Comparison of ENCODE assay signal across 9 mouse cellular contexts in the genomic region with DNA sequence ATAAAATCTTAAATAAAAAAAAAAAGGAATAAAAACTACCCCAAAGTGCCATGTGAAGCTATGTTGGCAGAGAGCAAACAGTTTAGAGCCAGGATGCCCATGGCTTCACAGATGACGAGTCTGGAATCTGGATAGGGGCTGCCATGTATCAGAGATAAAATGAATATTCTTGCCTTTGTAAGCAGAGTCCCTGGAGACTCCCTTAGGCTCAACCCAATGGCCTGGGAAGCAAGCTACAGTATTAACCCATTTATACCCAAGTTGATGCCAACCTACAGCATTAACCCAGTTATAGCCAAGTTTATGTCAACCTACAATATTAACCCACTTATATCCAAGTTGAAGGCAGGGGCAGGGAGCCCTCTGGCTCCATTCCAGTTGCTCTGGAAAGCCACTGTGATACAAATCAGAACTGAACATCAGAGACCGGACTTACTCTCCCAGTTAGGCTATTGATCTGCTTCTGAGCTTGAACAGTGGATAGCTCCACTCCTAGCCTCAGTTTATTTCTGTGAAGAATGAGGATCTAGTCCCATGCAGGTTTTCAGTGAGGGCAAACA.
"Had no signal": no experiment of that assay in that cellular context is flagged by ENCODE, and none has a peak within 500 bp of the region (broad histone marks: within the 10 kb centered on the region; RNA-seq: fewer than 3 reads in every experiment).

No protein-coding gene starts in this region.

- H3K36me3 ChIP-seq: limb, embryonic 13.5 days; midbrain, embryonic 13.5 days; neural tube, embryonic 13.5 days had no signal

- DNase-seq: kidney, postnatal 4 days; right cerebral cortex, adult 18-20 months; right cerebral cortex, postnatal 25 days; thymus, postnatal 36 days had no signal

- H3K4me3 ChIP-seq: layer of hippocampus, adult 2 months; limb, embryonic 13.5 days; midbrain, embryonic 13.5 days; neural tube, embryonic 13.5 days had no signal

- H3K27me3 ChIP-seq: limb, embryonic 13.5 days; midbrain, embryonic 13.5 days; neural tube, embryonic 13.5 days had no signal

- H3K27ac ChIP-seq: limb, embryonic 13.5 days; liver, embryonic 14.5 days; midbrain, embryonic 13.5 days; neural tube, embryonic 13.5 days had no signal

- H3K9me3 ChIP-seq: limb, embryonic 13.5 days; midbrain, embryonic 13.5 days; neural tube, embryonic 13.5 days had no signal

- ATAC-seq: midbrain, embryonic 13.5 days had no signal

- H3K4me2 ChIP-seq: limb, embryonic 13.5 days; midbrain, embryonic 13.5 days; neural tube, embryonic 13.5 days had no signal

- H3K9ac ChIP-seq: limb, embryonic 13.5 days; liver, embryonic 14.5 days; midbrain, embryonic 13.5 days; neural tube, embryonic 13.5 days had no signal
